Mouse (Mus musculus) thymus, postnatal 0 days (tissue): ENCODE data around the gene Gm13290. TPM values are rescaled to one million over a fixed set of nuclear protein-coding genes. Genes with fewer than 3 reads are reported as not detected.
"Not testable (repeated sequence)": the region's sequence is repeated elsewhere in the genome, so short reads cannot be mapped to it uniquely, and the experiment has no call there.

Source experiments
- DNase-seq: peaks from one replicate; pipeline ENCODE4 v3.0.0-alpha.2; 2015; ENCODE audit warnings: low spot score
- polyA plus RNA-seq: library from polyadenylated mRNA; unstranded; fragments of >200 nt; fragmentation: Nextera tagmentation; extraction: Ambion mirVana; gene quantifications from 2 replicates; pipeline ENCODE4 v1.2.1, GENCODE M21; 2015

Gm13290 gene
- polyA plus RNA-seq, 1 experiment from 2014 or later = 0.36 TPM

GRCm38 (mm10) chr4:88780320-88780719 lies 6.7 kb downstream of the Gm13290 start:
- DNase-seq = not testable (repeated sequence)

GRCm38 (mm10) chr4:88781831-88782230 lies 8.2 kb downstream of the Gm13290 start, which contains the start of gene Ifnz:
TSS of gene Ifnz (plus strand) at chr4:88782131.
- DNase-seq = not testable (repeated sequence)

- not testable (repeated sequence) for DNase-seq
These were observed 8.7 kb downstream of the Gm13290 start for GRCm38 (mm10) chr4:88782335-88782734.

DNA sequence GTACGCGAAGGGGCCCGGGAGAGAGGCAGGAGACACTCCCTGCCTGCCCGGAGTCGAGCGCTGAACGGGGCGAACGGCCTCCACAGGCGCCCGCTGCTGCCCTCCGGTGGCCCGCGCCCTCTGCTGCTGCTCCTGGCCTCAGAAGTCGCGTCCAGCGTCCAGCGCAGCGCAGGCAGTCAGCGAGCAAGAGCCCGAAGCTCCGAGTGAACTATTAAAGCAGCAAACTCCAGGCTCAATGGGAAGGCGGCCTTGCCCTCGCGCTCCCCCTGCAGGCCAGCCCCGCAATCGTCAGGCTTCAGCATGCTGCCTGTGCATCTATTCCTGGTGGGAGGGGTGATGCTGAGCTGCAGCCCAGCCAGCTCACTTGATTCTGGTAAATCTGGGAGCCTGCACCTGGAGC lies 11.8 kb downstream of the Gm13290 start, which contains the start of gene Gm13276:
Gene Gm13276 (plus strand): TSS at position 301 of the 400 bp plus-strand sequence.
- DNase-seq = not testable (repeated sequence)

GRCm38 (mm10) chr4:88788402-88788801 lies 14.8 kb downstream of the Gm13290 start, which contains the start of gene Gm13277:
TSS of gene Gm13277 (plus strand) at chr4:88788632.
- not testable (repeated sequence) for DNase-seq

- DNase-seq = not testable (repeated sequence)
These were observed 17.6 kb downstream of the Gm13290 start, which contains the start of gene Gm13278 for GRCm38 (mm10) chr4:88791250-88791649. TSS of gene Gm13278 (plus strand) at chr4:88791550.

DNA sequence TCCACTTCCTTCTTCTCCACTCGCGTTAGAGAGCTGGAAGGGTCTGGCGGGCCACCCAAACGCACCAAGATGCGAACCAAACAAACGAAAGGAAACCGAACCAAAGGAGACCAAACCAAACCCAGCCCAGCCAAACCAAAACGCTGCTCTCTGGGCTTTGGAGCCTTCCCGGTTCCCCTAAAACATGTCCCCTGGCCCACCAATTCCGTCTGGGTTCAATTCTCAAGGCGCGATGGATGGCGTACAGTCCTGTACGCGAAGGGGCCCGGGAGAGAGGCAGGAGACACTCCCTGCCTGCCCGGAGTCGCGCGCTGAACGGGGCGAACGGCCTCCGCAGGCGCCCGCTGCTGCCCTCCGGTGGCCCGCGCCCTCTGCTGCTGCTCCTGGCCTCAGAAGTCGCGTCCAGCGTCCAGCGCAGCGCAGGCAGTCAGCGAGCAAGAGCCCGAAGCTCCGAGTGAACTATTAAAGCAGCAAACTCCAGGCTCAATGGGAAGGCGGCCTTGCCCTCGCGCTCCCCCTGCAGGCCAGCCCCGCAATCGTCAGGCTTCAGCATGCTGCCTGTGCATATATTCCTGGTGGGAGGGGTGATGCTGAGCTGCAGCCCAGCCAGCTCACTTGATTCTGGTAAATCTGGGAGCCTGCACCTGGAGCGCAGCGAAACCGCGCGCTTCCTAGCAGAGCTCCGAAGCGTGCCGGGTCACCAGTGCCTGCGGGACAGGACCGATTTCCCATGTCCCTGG lies 20.5 kb downstream of the Gm13290 start, which contains the start of gene Gm13275:
Gene Gm13275 (plus strand): TSS at position 552 of the 740 bp plus-strand sequence.
- not testable (repeated sequence) for DNase-seq

- not testable (repeated sequence) for DNase-seq
These were observed 23.5 kb downstream of the Gm13290 start, which contains the start of gene Gm13279 for GRCm38 (mm10) chr4:88797097-88797496. TSS of gene Gm13279 (plus strand) at chr4:88797397.

DNA sequence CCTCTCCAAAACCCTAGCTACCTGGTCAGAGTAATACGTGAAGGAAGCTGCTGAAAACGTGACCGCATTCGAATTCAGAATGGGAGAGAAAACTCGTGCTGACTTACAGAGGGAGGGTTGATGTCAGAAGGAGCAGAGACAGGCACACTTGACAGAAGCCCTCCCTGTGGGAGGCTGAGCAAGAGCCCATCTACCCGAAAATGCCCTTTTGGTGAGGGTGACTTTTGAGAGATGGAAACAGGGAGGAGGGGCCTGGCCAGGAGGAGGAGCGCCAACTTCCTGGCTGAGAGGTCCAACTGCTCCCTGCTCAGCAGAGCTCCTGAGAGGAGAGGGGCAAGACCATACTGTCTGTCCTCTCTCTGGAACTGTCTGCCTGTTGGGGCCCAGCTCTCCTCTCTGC lies 25.7 kb downstream of the Gm13290 start, which contains the start of gene Gm13285:
Gene Gm13285 (plus strand): TSS at position 301 of the 400 bp plus-strand sequence.
- not testable (repeated sequence) for DNase-seq

- DNase-seq = not testable (repeated sequence)
These were observed 29.3 kb downstream of the Gm13290 start, which contains the start of gene Gm13287 for GRCm38 (mm10) chr4:88802954-88803353. TSS of gene Gm13287 (plus strand) at chr4:88803254.

DNA sequence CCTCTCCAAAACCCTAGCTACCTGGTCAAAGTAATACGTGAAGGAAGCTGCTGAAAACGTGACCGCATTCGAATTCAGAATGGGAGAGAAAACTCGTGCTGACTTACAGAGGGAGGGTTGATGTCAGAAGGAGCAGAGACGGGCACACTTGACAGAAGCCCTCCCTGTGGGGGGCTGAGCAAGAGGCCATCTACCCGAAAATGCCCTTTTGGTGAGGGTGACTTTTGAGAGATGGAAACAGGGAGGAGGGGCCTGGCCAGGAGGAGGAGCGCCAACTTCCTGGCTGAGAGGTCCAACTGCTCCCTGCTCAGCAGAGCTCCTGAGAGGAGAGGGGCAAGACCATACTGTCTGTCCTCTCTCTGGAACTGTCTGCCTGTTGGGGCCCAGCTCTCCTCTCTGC lies 31.6 kb downstream of the Gm13290 start, which contains the start of gene Gm13288:
Gene Gm13288 (plus strand): TSS at position 301 of the 400 bp plus-strand sequence.
- not testable (repeated sequence) for DNase-seq

DNA sequence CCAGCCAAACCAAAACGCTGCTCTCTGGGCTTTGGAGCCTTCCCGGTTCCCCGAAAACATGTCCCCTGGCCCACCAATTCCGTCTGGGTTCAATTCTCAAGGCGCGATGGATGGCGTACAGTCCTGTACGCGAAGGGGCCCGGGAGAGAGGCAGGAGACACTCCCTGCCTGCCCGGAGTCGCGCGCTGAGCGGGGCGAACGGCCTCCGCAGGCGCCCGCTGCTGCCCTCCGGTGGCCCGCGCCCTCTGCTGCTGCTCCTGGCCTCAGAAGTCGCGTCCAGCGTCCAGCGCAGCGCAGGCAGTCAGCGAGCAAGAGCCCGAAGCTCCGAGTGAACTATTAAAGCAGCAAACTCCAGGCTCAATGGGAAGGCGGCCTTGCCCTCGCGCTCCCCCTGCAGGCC lies 32.1 kb downstream of the Gm13290 start:
- DNase-seq = not testable (repeated sequence)

GRCm38 (mm10) chr4:88815928-88816327 lies 42.3 kb downstream of the Gm13290 start, which contains the start of gene Ifna7:
TSS of gene Ifna7 (plus strand) at chr4:88816228.
- DNase-seq = no peak

DNA sequence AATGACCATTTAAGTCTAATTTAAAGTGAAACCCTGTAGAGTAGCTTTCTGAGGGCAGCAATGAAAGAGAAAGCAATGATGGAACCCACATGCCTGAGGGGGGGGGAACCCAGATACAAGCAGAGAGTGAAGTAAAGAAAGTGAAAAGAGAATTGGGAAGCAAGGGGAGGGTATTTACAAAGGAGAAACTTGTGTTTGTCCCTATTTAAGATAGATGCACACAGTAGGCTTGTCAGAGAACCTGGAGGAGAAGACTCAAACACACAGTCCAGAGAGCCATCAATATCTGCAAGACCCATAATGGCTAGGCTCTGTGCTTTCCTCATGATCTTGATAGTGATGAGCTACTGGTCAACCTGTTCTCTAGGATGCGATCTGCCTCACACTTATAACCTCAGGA lies 46.0 kb downstream of the Gm13290 start, which contains the start of gene Ifna11:
Gene Ifna11 (plus strand): TSS at position 301 of the 400 bp plus-strand sequence.
- no peak for DNase-seq

- DNase-seq = peak; percentile 29
These were observed 49.4 kb downstream of the Gm13290 start for GRCm38 (mm10) chr4:88822995-88823394.

Other genes starting within 250 kb of the Gm13290 start
- gene Ifna15, start 215.6 kb upstream of the Gm13290 start, polyA plus RNA-seq = not detected in 2 replicates
- gene Ifna14, start 202.0 kb upstream of the Gm13290 start, polyA plus RNA-seq = not detected in 2 replicates
- 0.24 TPM in 1 of 2 replicates, not detected in the other for gene Ifna9, start 181.4 kb upstream of the Gm13290 start, polyA plus RNA-seq
- gene Ifna12, start 170.5 kb upstream of the Gm13290 start, polyA plus RNA-seq = not detected in 2 replicates
- gene C87499, start 139.4 kb upstream of the Gm13290 start, polyA plus RNA-seq = not detected in 2 replicates
- gene Ifna13, start 129.4 kb upstream of the Gm13290 start, polyA plus RNA-seq = not detected in 2 replicates
- not detected in 2 replicates for gene Ifna16, start 96.9 kb upstream of the Gm13290 start, polyA plus RNA-seq
- gene Ifna2, start 89.9 kb upstream of the Gm13290 start, polyA plus RNA-seq = not detected in 2 replicates
- gene Ifnab, start 82.5 kb upstream of the Gm13290 start, polyA plus RNA-seq = not detected in 2 replicates
- gene Gm26566, start 52.0 kb upstream of the Gm13290 start, polyA plus RNA-seq = 0.63 and 0.85 TPM in 2 replicates
- 55.8 and 59.5 TPM in 2 replicates for gene Klhl9, start 51.4 kb upstream of the Gm13290 start, polyA plus RNA-seq
- gene Gm13271, start 19.0 kb upstream of the Gm13290 start, polyA plus RNA-seq = not detected in 2 replicates
- gene Gm13283, start 13.7 kb upstream of the Gm13290 start, polyA plus RNA-seq = 0.33 and 0.37 TPM in 2 replicates
- not detected in 2 replicates for gene Gm13289, start 3.1 kb downstream of the Gm13290 start, polyA plus RNA-seq
- not detected in 2 replicates for gene Gm13272, start 6.0 kb downstream of the Gm13290 start, polyA plus RNA-seq
- gene Ifnz, start 8.3 kb downstream of the Gm13290 start, polyA plus RNA-seq = 0.23 and 0.31 TPM in 2 replicates
- gene Gm13276, start 11.9 kb downstream of the Gm13290 start, polyA plus RNA-seq = not detected in 2 replicates
- gene Gm13277, start 14.8 kb downstream of the Gm13290 start, polyA plus RNA-seq = not detected in 2 replicates
- gene Gm13278, start 17.7 kb downstream of the Gm13290 start, polyA plus RNA-seq = not detected in 2 replicates
- gene Gm13275, start 20.7 kb downstream of the Gm13290 start, polyA plus RNA-seq = not detected in 2 replicates
- not detected in 2 replicates for gene Gm13279, start 23.6 kb downstream of the Gm13290 start, polyA plus RNA-seq
- gene Gm13285, start 25.8 kb downstream of the Gm13290 start, polyA plus RNA-seq = 0.64 and 1.4 TPM in 2 replicates
- gene Gm13287, start 29.4 kb downstream of the Gm13290 start, polyA plus RNA-seq = not detected in 2 replicates
- not detected in 2 replicates for gene Gm13288, start 31.7 kb downstream of the Gm13290 start, polyA plus RNA-seq
- not detected in 2 replicates for gene Ifna7, start 42.4 kb downstream of the Gm13290 start, polyA plus RNA-seq
- gene Ifna11, start 46.1 kb downstream of the Gm13290 start, polyA plus RNA-seq = not detected in 2 replicates
- gene Ifna6, start 53.6 kb downstream of the Gm13290 start, polyA plus RNA-seq = not detected in 2 replicates
- gene Ifna5, start 61.7 kb downstream of the Gm13290 start, polyA plus RNA-seq = not detected in 2 replicates
- not detected in 2 replicates for gene Ifna4, start 68.0 kb downstream of the Gm13290 start, polyA plus RNA-seq
- gene Ifna1, start 76.3 kb downstream of the Gm13290 start, polyA plus RNA-seq = not detected in 2 replicates
- gene Ifne, start 106.4 kb downstream of the Gm13290 start, polyA plus RNA-seq = not detected in 2 replicates